Mouse (Mus musculus): ENCODE measurements around the gene Zfp444. TPM values are rescaled to one million over a fixed set of nuclear protein-coding genes. Genes with fewer than 3 reads are reported as not detected.

Gene Zfp444
- polyA plus RNA-seq, 1 experiment = 29.2 TPM

GRCm38 (mm10) chr7:6159604-6160003, 12.4 kb upstream of the Zfp444 start:
- H3K36me3 ChIP-seq (ENCODE audit: control insufficient read depth, insufficient read depth) = no peaks in the 10 kb centered on the region
- H3K4me3 ChIP-seq = no peak overlapping the region
- H3K27me3 ChIP-seq (ENCODE audit: control insufficient read depth, insufficient read depth, insufficient read length) = no peaks in the 10 kb centered on the region
- H3K4me2 ChIP-seq (ENCODE audit: low read depth) = peak overlapping the region; percentile 42
- peaks cover 7% of the 10 kb centered on the region for H3K79me2 ChIP-seq (ENCODE audit: control insufficient read depth, insufficient read depth)
- no peak overlapping the region for H3ac ChIP-seq (ENCODE audit: control insufficient read depth, insufficient read length)
- peak; percentile 65 for TF ChIP-seq TCF3 (IDR thresholded peaks at IDR 0.05; ENCODE audit: insufficient read length, low read depth)
- no peak for TF ChIP-seq USF1 (IDR thresholded peaks at IDR 0.05; ENCODE audit: low read depth)
- TF ChIP-seq POLR2AphosphoS2 (IDR thresholded peaks at IDR 0.05; ENCODE audit: insufficient read length, low read depth) = no peak
- TF ChIP-seq REST (IDR thresholded peaks at IDR 0.05; ENCODE audit: insufficient read depth, insufficient read length) = no peak
- no peak for TF ChIP-seq CEBPB (IDR thresholded peaks at IDR 0.05; ENCODE audit: insufficient read depth, poor library complexity, severe bottlenecking)
- TF ChIP-seq SRF (IDR thresholded peaks at IDR 0.05; ENCODE audit: control insufficient read depth, insufficient read length, low read depth) = no peak
- peak; percentile 48 to 98 (median 98) for TF ChIP-seq MYOD1 (IDR thresholded peaks at IDR 0.05; ENCODE audit: control insufficient read depth in 1 of 3, insufficient read length in 2 of 3, low read depth in 2 of 3)
- no peak for TF ChIP-seq POLR2A (IDR thresholded peaks at IDR 0.05; ENCODE audit: insufficient read length, low read depth)
- peak; percentile 17 to 91 (median 62) for TF ChIP-seq MYOG (IDR thresholded peaks at IDR 0.05; ENCODE audit: control insufficient read depth in 1 of 3, insufficient read depth in 1 of 3, insufficient read length in 2 of 3, low read depth in 2 of 3)
- peak; percentile 88 for TF ChIP-seq TCF12 (IDR thresholded peaks at IDR 0.05; ENCODE audit: insufficient read depth, poor library complexity, severe bottlenecking)
- no peak for TF ChIP-seq E2F4 (IDR thresholded peaks at IDR 0.05; ENCODE audit: insufficient read depth)
- TF ChIP-seq MAX (IDR thresholded peaks at IDR 0.05; ENCODE audit: low read depth) = no peak

GRCm38 (mm10) chr7:6161541-6161940, 10.5 kb upstream of the Zfp444 start:
- Histone ChIP-seq H3K36me3 (ENCODE audit: control insufficient read depth, insufficient read depth) (no peaks in the 10 kb centered on the region), H3K79me2 (ENCODE audit: control insufficient read depth, insufficient read depth) (no peaks in the 10 kb centered on the region), H3K4me3 (no peak overlapping the region), H3ac (ENCODE audit: control insufficient read depth, insufficient read length) (no peak overlapping the region), H3K4me2 (ENCODE audit: low read depth) (no peak overlapping the region), H3K27me3 (ENCODE audit: control insufficient read depth, insufficient read depth, insufficient read length) (no peaks in the 10 kb centered on the region)
- TF ChIP-seq POLR2A (IDR thresholded peaks at IDR 0.05; ENCODE audit: insufficient read length, low read depth) (no peak), TCF12 (IDR thresholded peaks at IDR 0.05; ENCODE audit: insufficient read depth, poor library complexity, severe bottlenecking) (no peak), CEBPB (IDR thresholded peaks at IDR 0.05; ENCODE audit: insufficient read depth, poor library complexity, severe bottlenecking) (no peak), MYOD1 (IDR thresholded peaks at IDR 0.05; ENCODE audit: control insufficient read depth in 1 of 3, insufficient read length in 2 of 3, low read depth in 2 of 3) (no peak), USF1 (IDR thresholded peaks at IDR 0.05; ENCODE audit: low read depth) (no peak), POLR2AphosphoS2 (IDR thresholded peaks at IDR 0.05; ENCODE audit: insufficient read length, low read depth) (no peak), SRF (IDR thresholded peaks at IDR 0.05; ENCODE audit: control insufficient read depth, insufficient read length, low read depth) (no peak)

- Histone ChIP-seq H3K4me2 (ENCODE audit: low read depth) (no peak overlapping the region), H3K79me2 (ENCODE audit: control insufficient read depth, insufficient read depth) (no peaks in the 10 kb centered on the region), H3K27me3 (ENCODE audit: control insufficient read depth, insufficient read depth, insufficient read length) (no peaks in the 10 kb centered on the region), H3K4me3 (no peak overlapping the region), H3K36me3 (ENCODE audit: control insufficient read depth, insufficient read depth) (no peaks in the 10 kb centered on the region), H3ac (ENCODE audit: control insufficient read depth, insufficient read length) (no peak overlapping the region)
- TF ChIP-seq MYOG (IDR thresholded peaks at IDR 0.05; ENCODE audit: control insufficient read depth in 1 of 3, insufficient read depth in 1 of 3, insufficient read length in 2 of 3, low read depth in 2 of 3) (no peak), TCF12 (IDR thresholded peaks at IDR 0.05; ENCODE audit: insufficient read depth, poor library complexity, severe bottlenecking) (no peak), TCF3 (IDR thresholded peaks at IDR 0.05; ENCODE audit: insufficient read length, low read depth) (no peak), MAX (IDR thresholded peaks at IDR 0.05; ENCODE audit: low read depth) (no peak), USF1 (IDR thresholded peaks at IDR 0.05; ENCODE audit: low read depth) (no peak), REST (IDR thresholded peaks at IDR 0.05; ENCODE audit: insufficient read depth, insufficient read length) (no peak), E2F4 (IDR thresholded peaks at IDR 0.05; ENCODE audit: insufficient read depth) (no peak), SRF (IDR thresholded peaks at IDR 0.05; ENCODE audit: control insufficient read depth, insufficient read length, low read depth) (no peak), POLR2A (IDR thresholded peaks at IDR 0.05; ENCODE audit: insufficient read length, low read depth) (no peak), CEBPB (IDR thresholded peaks at IDR 0.05; ENCODE audit: insufficient read depth, poor library complexity, severe bottlenecking) (no peak), POLR2AphosphoS2 (IDR thresholded peaks at IDR 0.05; ENCODE audit: insufficient read length, low read depth) (no peak), MYOD1 (IDR thresholded peaks at IDR 0.05; ENCODE audit: control insufficient read depth in 1 of 3, insufficient read length in 2 of 3, low read depth in 2 of 3) (no peak)
Observed at GRCm38 (mm10) chr7:6162172-6162571, 9.9 kb upstream of the Zfp444 start.

- Histone ChIP-seq H3K79me2 (ENCODE audit: control insufficient read depth, insufficient read depth) (no peaks in the 10 kb centered on the region), H3K36me3 (ENCODE audit: control insufficient read depth, insufficient read depth) (no peaks in the 10 kb centered on the region), H3ac (ENCODE audit: control insufficient read depth, insufficient read length) (no peak overlapping the region), H3K4me3 (no peak overlapping the region), H3K4me2 (ENCODE audit: low read depth) (no peak overlapping the region), H3K27me3 (ENCODE audit: control insufficient read depth, insufficient read depth, insufficient read length) (no peaks in the 10 kb centered on the region)
- TF ChIP-seq POLR2AphosphoS2 (IDR thresholded peaks at IDR 0.05; ENCODE audit: insufficient read length, low read depth) (no peak), MYOD1 (IDR thresholded peaks at IDR 0.05; ENCODE audit: control insufficient read depth in 1 of 3, insufficient read length in 2 of 3, low read depth in 2 of 3) (no peak), USF1 (IDR thresholded peaks at IDR 0.05; ENCODE audit: low read depth) (no peak), MYOG (IDR thresholded peaks at IDR 0.05; ENCODE audit: control insufficient read depth in 1 of 3, insufficient read depth in 1 of 3, insufficient read length in 2 of 3, low read depth in 2 of 3) (no peak), CEBPB (IDR thresholded peaks at IDR 0.05; ENCODE audit: insufficient read depth, poor library complexity, severe bottlenecking) (no peak), REST (IDR thresholded peaks at IDR 0.05; ENCODE audit: insufficient read depth, insufficient read length) (no peak), TCF3 (IDR thresholded peaks at IDR 0.05; ENCODE audit: insufficient read length, low read depth) (no peak), POLR2A (IDR thresholded peaks at IDR 0.05; ENCODE audit: insufficient read length, low read depth) (no peak), SRF (IDR thresholded peaks at IDR 0.05; ENCODE audit: control insufficient read depth, insufficient read length, low read depth) (no peak), TCF12 (IDR thresholded peaks at IDR 0.05; ENCODE audit: insufficient read depth, poor library complexity, severe bottlenecking) (no peak), E2F4 (IDR thresholded peaks at IDR 0.05; ENCODE audit: insufficient read depth) (no peak), MAX (IDR thresholded peaks at IDR 0.05; ENCODE audit: low read depth) (no peak)
Observed at GRCm38 (mm10) chr7:6164671-6165070, 7.4 kb upstream of the Zfp444 start.
